8 mouse cellular contexts compared by ENCODE assay signal in genomic region chr4:109677221-109677620, GRCm38 (mm10). TPM values are rescaled to one million over a fixed set of nuclear protein-coding genes. Genes with fewer than 3 reads are reported as not detected.
A peak's percentile ranks its signal among the peaks of the same experiment; 100 is the strongest.
DNase-seq lines count a peak whose midpoint lies in the region; ATAC-seq lines count a peak whose summit lies in the region.

No protein-coding gene starts in this region.

- H3K27me3 ChIP-seq in neural tube, embryonic 11.5 days (ENCODE audit: control insufficient read depth, insufficient read depth, low read length): no peaks in the 10 kb centered on the region
- no peaks in the 10 kb centered on the region for H3K27me3 ChIP-seq in limb, embryonic 11.5 days (ENCODE audit: control insufficient read depth, insufficient read depth, low read length)
- H3K27me3 ChIP-seq in stomach, embryonic 14.5 days (ENCODE audit: control insufficient read depth, insufficient read depth, low read length): no peaks in the 10 kb centered on the region

- peaks cover 4% of the 10 kb centered on the region; the same call in 1 of the 2 replicates for H3K4me1 ChIP-seq in neural tube, embryonic 11.5 days (ENCODE audit: control insufficient read depth, insufficient read depth, low read length)
- H3K4me1 ChIP-seq in limb, embryonic 11.5 days (ENCODE audit: control insufficient read depth, insufficient read depth, low read length): no peaks in the 10 kb centered on the region
- 0 out of 2 replicates have a peak, but pooled peaks cover 5% of the 10 kb centered on the region for H3K4me1 ChIP-seq in stomach, embryonic 14.5 days (ENCODE audit: control insufficient read depth, insufficient read depth, low read length)

- WGBS in neural tube, embryonic 11.5 days: 0% methylated on average over 3 of the region's 3 CpGs
- 0% methylated on average over 3 of the region's 3 CpGs for WGBS in limb, embryonic 11.5 days
- WGBS in stomach, embryonic 14.5 days: 2% methylated on average over 3 of the region's 3 CpGs

- peak overlapping the region; percentile 83 for H3K9ac ChIP-seq in neural tube, embryonic 11.5 days (ENCODE audit: low read length)
- peak overlapping the region; percentile 78 for H3K9ac ChIP-seq in limb, embryonic 11.5 days (ENCODE audit: low read length)
- peak overlapping the region; percentile 78 for H3K9ac ChIP-seq in stomach, embryonic 14.5 days (replicated peaks; ENCODE audit: low read depth, low read length)

- no peaks in the 10 kb centered on the region for H3K9me3 ChIP-seq in neural tube, embryonic 11.5 days (ENCODE audit: control insufficient read depth, low read length)
- no peaks in the 10 kb centered on the region for H3K9me3 ChIP-seq in limb, embryonic 11.5 days (ENCODE audit: control insufficient read depth, low read length)
- no peaks in the 10 kb centered on the region for H3K9me3 ChIP-seq in stomach, embryonic 14.5 days (ENCODE audit: control insufficient read depth, low read depth, low read length)

- H3K36me3 ChIP-seq in neural tube, embryonic 11.5 days (ENCODE audit: control insufficient read depth, insufficient read depth, low read length): no peaks in the 10 kb centered on the region
- no peaks in the 10 kb centered on the region for H3K36me3 ChIP-seq in limb, embryonic 11.5 days (ENCODE audit: control insufficient read depth, insufficient read depth, low read length)
- H3K36me3 ChIP-seq in stomach, embryonic 14.5 days (ENCODE audit: control insufficient read depth, insufficient read depth, low read length): no peaks in the 10 kb centered on the region

- H3K27ac ChIP-seq in neural tube, embryonic 11.5 days (ENCODE audit: low read depth, low read length): peak overlapping the region; percentile 92
- H3K27ac ChIP-seq in limb, embryonic 11.5 days (replicated peaks; ENCODE audit: low read depth, low read length): peak overlapping the region; percentile 87; the same call in 1 of the 2 replicates
- peak overlapping the region; percentile 95 for H3K27ac ChIP-seq in stomach, embryonic 14.5 days (ENCODE audit: low read length)

- peak overlapping the region; percentile 86 for H3K4me3 ChIP-seq in neural tube, embryonic 11.5 days (ENCODE audit: low read depth, low read length)
- H3K4me3 ChIP-seq in limb, embryonic 11.5 days (ENCODE audit: low read depth, low read length): peak overlapping the region; percentile 81
- peak overlapping the region; percentile 83 for H3K4me3 ChIP-seq in stomach, embryonic 14.5 days (ENCODE audit: low read depth, low read length)

- peak; percentile 20 for DNase-seq in cerebellum, adult 11-12 months
- DNase-seq in cerebellum, adult 11 months: no peak
- no peak for DNase-seq in neural tube, embryonic 11.5 days (ENCODE audit: low spot score)
- no peak for DNase-seq in neural tube, embryonic 10.5 days (ENCODE audit: extremely low spot score, low spot score)
- no peak for DNase-seq in limb, embryonic 11.5 days (ENCODE audit: low spot score)
- no peak for DNase-seq in adrenal gland, postnatal 10 days
- no peak for DNase-seq in yolk sac, embryonic 10.5 days (ENCODE audit: low spot score)

- ATAC-seq in neural tube, embryonic 11.5 days (ENCODE audit: insufficient read depth, low FRiP score, low TSS enrichment): no peak
- no peak for ATAC-seq in limb, embryonic 11.5 days (ENCODE audit: insufficient number of reproducible peaks, low FRiP score, low TSS enrichment, low read depth)
- no peak for ATAC-seq in stomach, embryonic 14.5 days (ENCODE audit: insufficient number of reproducible peaks, insufficient read depth, low FRiP score, low read depth)

- H3K4me2 ChIP-seq in neural tube, embryonic 11.5 days (ENCODE audit: low read depth): peak overlapping the region; percentile 71
- peak overlapping the region; percentile 50 for H3K4me2 ChIP-seq in limb, embryonic 11.5 days (ENCODE audit: low read depth, severe bottlenecking)
- peak overlapping the region; percentile 68 for H3K4me2 ChIP-seq in stomach, embryonic 14.5 days (replicated peaks; ENCODE audit: low read depth, low read length)

RNA-seq across cellular contexts. Expression of gene Faf1, which starts 0.8 kb away (rescaled TPM):
- polyA plus RNA-seq in neural tube, embryonic 11.5 days (2014; fragmentation: Nextera tagmentation; extraction: Ambion mirVana): 43.3 and 45.5 TPM in 2 replicates
- 33.9 and 34.6 TPM in 2 replicates for polyA plus RNA-seq in limb, embryonic 11.5 days (2014; fragmentation: Nextera tagmentation; extraction: Ambion mirVana)
- polyA plus RNA-seq in stomach, embryonic 14.5 days (2014; fragmentation: Nextera tagmentation; extraction: Ambion mirVana): 29.0 and 32.9 TPM in 2 replicates
- 10 to 100 TPM; 25.0 to 29.5 TPM for total RNA-seq in adrenal gland, postnatal 10 days (2021)

RNA-seq across cellular contexts. Expression of gene Cdkn2c, which starts 10.2 kb away (rescaled TPM):
- 2.9 and 4.1 TPM in 2 replicates for polyA plus RNA-seq in neural tube, embryonic 11.5 days (2014; fragmentation: Nextera tagmentation; extraction: Ambion mirVana)
- polyA plus RNA-seq in limb, embryonic 11.5 days (2014; fragmentation: Nextera tagmentation; extraction: Ambion mirVana): 1.4 and 2.0 TPM in 2 replicates
- polyA plus RNA-seq in stomach, embryonic 14.5 days (2014; fragmentation: Nextera tagmentation; extraction: Ambion mirVana): 7.0 and 8.1 TPM in 2 replicates
- total RNA-seq in adrenal gland, postnatal 10 days (2021): 10 to 100 TPM; 59.4 to 77.7 TPM
